Mouse (Mus musculus) liver, embryonic 13.5 days (tissue): Measurements from ENCODE around the gene Pm20d1. TPM values are rescaled to one million over a fixed set of nuclear protein-coding genes. Genes with fewer than 3 reads are reported as not detected.
"Not testable (repeated sequence)": the region's sequence is repeated elsewhere in the genome, so short reads cannot be mapped to it uniquely, and the experiment has no call there.

Experiments
- ATAC-seq: fragments of 200-750 bp; cut with Nextera tagmentation; 2 replicates; pipeline ENCODE4 v1.8.0; 2017; ENCODE audit warnings: low read depth, mild to moderate bottlenecking, moderate number of reproducible peaks, moderate library complexity
- DNase-seq: peaks from one replicate; pipeline ENCODE4 v3.0.0; 2022
- H3K27ac ChIP-seq: fragments of 300-500 bp; sonication (generic); 2 replicates; pipeline ENCODE4 v1.5.1; 2015; ENCODE audit warnings: moderate library complexity, mild to moderate bottlenecking, inconsistent platforms
- H3K27me3 ChIP-seq: fragments of 300-500 bp; sonication (generic); 2 replicates; pipeline ENCODE4 v1.6.1; 2015; ENCODE audit warnings: mild to moderate bottlenecking, inconsistent platforms
- H3K36me3 ChIP-seq: fragments of 300-500 bp; sonication (generic); 2 replicates; pipeline ENCODE4 v1.6.1; 2015; ENCODE audit warnings: mild to moderate bottlenecking, inconsistent platforms
- H3K4me1 ChIP-seq: fragments of 300-500 bp; sonication (generic); replicated peaks from 2 replicates; pipeline ENCODE4 v1.6.1; 2015; ENCODE audit warnings: inconsistent platforms
- H3K4me2 ChIP-seq: fragments of 300-500 bp; sonication (generic); 2 replicates; pipeline ENCODE4 v1.6.1; 2015; ENCODE audit warnings: inconsistent platforms, mild to moderate bottlenecking, moderate library complexity
- H3K4me3 ChIP-seq: fragments of 300-500 bp; sonication (generic); replicated peaks from 2 replicates; pipeline ENCODE4 v1.5.1; 2015; ENCODE audit warnings: mild to moderate bottlenecking, inconsistent platforms
- H3K9ac ChIP-seq: fragments of 300-500 bp; sonication (generic); 2 replicates; pipeline ENCODE4 v1.6.1; 2015; ENCODE audit warnings: mild to moderate bottlenecking, inconsistent platforms
- H3K9me3 ChIP-seq: fragments of 300-500 bp; sonication (generic); replicated peaks from 2 replicates; pipeline ENCODE4 v1.6.1; 2016; ENCODE audit warnings: inconsistent platforms
- WGBS: fragments of 180-500 bp; shearing (Covaris S2); methylation state at CpG from one replicate; pipeline ENCODE4 v1.1.7; 2015; ENCODE audit not compliant: insufficient replicate concordance; 5-methylcytosine and 5-hydroxymethylcytosine counted together
- polyA plus RNA-seq: library from polyadenylated mRNA; unstranded; fragments of >200 nt; fragmentation: Nextera tagmentation; extraction: Ambion mirVana; gene quantifications from 2 replicates; pipeline ENCODE4 v1.2.1, GENCODE M21; 2015

Pm20d1 gene
- polyA plus RNA-seq, 1 experiment from 2014 or later = 3.2 TPM

DNA sequence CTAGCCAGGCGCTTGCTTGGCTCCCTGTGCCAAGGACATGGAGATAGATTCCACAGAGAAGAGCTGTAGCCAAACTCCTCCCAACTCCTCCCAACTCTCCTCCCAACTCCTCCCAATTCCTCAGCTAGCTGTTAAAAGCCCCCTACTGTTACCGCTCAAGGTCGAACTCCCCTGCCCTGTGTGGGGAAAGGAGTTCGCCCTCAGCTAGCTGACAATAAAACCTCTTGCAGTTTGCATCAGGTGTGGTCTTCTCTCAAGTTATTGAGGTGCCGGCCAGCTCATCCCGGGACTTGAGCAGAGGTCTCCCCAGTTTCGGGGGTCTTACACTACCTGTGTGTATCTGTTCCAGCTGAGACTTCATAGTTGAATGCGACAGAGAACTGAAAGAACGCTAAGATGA lies 23.2 kb downstream of the Pm20d1 start:
- H3K4me1 ChIP-seq, H3K36me3 ChIP-seq, DNase-seq, ATAC-seq, H3K9ac ChIP-seq, H3K4me3 ChIP-seq, H3K4me2 ChIP-seq, H3K27me3 ChIP-seq, H3K27ac ChIP-seq, H3K9me3 ChIP-seq: not testable (repeated sequence)
- 74% methylated on average over 9 of the region's 9 CpGs for WGBS

DNA sequence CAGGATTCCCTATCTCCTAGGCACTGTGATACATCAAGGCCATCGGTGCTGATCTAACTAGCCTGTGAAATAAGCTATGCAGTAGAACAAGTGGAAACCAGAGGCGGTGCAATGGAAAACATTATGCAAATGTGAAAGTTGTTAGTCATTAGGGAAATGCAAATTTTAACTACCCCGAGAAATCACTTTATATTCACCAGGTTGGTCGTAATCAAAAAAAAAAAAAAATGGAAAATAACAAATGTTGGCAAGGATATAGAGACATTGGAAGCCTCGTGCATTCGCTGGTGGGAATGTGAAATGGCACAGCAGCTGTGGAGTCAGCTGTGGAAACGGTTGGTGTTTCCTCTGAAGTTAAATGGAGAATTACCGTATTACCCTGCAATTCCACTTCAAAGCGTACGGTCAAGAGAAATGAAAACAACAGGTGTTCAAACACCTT lies 23.7 kb downstream of the Pm20d1 start:
- Histone ChIP-seq H3K9ac (no peak overlapping the region), H3K36me3 (no peaks in the 10 kb centered on the region), H3K4me1 (no peaks in the 10 kb centered on the region), H3K9me3 (no peaks in the 10 kb centered on the region), H3K4me2 (no peak overlapping the region), H3K27ac (no peak overlapping the region), H3K4me3 (no peak overlapping the region), H3K27me3 (no peaks in the 10 kb centered on the region)
- DNase-seq (no peak), ATAC-seq (no peak)
- 76% methylated on average over 10 of the region's 10 CpGs for WGBS

DNA sequence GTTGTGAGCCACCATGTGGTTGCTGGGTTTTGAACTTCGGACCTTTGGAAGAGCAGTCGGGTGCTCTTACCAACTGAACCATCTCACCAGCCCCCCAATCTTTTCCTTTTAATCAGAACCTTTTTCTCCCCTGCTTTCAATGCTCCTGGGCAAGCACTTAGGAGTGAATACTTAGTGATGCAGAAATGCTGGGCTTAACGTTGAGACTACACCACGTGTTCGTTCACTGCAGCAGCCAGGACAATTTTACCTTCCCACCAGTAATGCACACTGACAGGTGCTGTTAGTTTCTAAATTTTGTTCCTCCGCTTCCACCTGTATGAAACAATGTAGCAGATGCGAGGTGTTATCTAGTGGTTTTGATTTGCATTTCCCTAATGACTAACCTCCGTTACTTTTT lies 25.1 kb downstream of the Pm20d1 start:
- Histone ChIP-seq H3K9me3 (no peaks in the 10 kb centered on the region), H3K4me3 (no peak overlapping the region), H3K36me3 (no peaks in the 10 kb centered on the region), H3K4me1 (peaks cover 5% of the 10 kb centered on the region), H3K9ac (no peak overlapping the region), H3K4me2 (no peak overlapping the region), H3K27me3 (peaks cover 8% of the 10 kb centered on the region; the same call in 1 of the 2 replicates), H3K27ac (no peak overlapping the region)
- no peak for ATAC-seq
- 69% methylated on average over 8 of the region's 8 CpGs for WGBS
- no peak for DNase-seq

DNA sequence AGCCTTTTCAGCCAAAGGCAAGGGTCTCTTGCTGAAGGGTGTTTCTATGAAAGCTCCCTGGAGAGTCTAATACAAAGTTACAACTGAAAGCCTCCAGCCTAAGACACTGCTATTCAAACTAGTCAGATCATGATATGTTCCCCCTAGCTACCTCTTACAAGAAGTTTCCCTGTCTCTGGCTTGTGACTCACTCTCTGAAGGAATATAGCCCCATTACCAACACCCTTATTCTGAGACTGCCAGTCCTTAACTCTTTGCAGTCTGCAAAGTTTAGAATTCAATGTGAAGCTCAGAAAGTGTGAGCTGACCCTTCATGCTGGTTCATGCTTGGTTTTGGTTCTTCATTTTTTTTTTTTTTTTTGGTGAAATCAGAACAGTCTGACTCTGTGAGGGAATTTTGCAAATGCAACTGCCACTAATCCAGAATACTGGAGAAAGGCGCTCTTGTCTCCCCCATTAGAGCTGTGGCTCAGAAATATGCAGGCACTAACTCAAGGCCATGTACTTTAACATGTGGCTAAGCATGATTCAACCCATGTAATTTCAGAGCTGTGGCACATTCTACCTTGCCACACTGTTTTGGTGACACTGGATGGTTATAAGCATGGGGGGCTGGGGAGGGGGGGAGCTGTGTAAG lies 25.8 kb downstream of the Pm20d1 start:
- Histone ChIP-seq H3K9ac (no peak overlapping the region), H3K36me3 (no peaks in the 10 kb centered on the region), H3K27me3 (peaks cover 8% of the 10 kb centered on the region; the same call in 1 of the 2 replicates), H3K4me1 (peaks cover 8% of the 10 kb centered on the region), H3K4me2 (no peak overlapping the region), H3K4me3 (no peak overlapping the region), H3K9me3 (no peaks in the 10 kb centered on the region), H3K27ac (no peak overlapping the region)
- WGBS = 64% methylated on average over 1 of the region's 1 CpGs
- ATAC-seq (no peak), DNase-seq (no peak)

DNA sequence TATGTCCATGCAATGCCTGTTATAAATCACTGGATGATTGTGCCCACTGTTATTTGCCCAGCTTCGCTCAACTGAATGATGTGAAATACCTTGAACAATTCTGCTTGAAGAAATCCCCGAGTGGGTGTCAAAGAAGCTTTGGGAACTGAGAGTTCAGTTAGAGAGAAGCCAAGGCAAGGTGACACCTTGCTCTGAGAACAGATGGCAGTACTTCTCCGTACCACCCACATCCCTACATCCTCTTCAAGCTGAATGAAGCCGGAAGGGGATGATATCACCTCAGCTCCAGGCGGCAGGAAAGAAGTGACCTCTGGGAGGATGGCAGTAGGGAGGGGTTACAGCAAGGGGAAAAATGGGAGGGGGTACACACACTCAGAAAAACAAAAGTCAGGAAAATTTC lies 26.4 kb downstream of the Pm20d1 start:
- Histone ChIP-seq H3K4me2 (no peak overlapping the region), H3K9me3 (no peaks in the 10 kb centered on the region), H3K4me1 (peaks cover 10% of the 10 kb centered on the region), H3K36me3 (no peaks in the 10 kb centered on the region), H3K27me3 (peaks cover 8% of the 10 kb centered on the region; the same call in 1 of the 2 replicates), H3K27ac (no peak overlapping the region), H3K9ac (no peak overlapping the region), H3K4me3 (no peak overlapping the region)
- DNase-seq (no peak), ATAC-seq (no peak)
- 38% methylated on average over 5 of the region's 5 CpGs for WGBS

DNA sequence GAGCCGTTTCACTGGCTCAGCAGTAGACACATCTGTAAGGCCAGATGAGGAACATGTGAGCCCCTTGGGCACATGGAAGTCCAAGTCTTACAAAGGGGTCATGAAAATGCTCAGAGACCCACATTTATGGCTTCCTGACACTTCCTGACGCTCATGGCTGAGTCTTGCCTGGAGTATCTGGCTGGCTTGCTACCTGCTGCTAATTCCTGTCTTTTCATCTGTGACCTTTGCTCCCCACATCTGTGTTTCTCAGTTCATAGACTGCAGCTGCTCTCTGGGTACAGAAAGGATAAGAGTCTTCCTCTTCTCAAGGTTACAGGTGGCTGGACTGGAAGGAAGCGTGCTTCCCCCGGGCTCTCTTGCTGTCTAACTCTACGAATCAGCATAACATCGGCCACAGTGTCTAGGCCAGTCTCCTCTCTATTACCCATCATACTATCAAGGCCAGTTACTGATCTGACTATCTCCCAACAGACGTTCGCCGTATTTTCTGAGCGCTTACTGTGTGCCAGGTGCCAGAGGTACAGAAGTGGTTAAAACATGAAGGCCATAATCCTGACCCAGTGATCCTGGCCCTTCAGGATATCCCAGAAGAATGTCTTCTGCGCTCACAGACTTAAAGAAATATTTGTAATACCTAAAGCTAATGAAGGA lies 27.5 kb downstream of the Pm20d1 start:
- ATAC-seq (no peak), DNase-seq (no peak)
- Histone ChIP-seq H3K9ac (no peak overlapping the region), H3K27ac (no peak overlapping the region), H3K27me3 (peaks cover 8% of the 10 kb centered on the region; the same call in 1 of the 2 replicates), H3K4me2 (no peak overlapping the region), H3K9me3 (no peaks in the 10 kb centered on the region), H3K4me3 (no peak overlapping the region), H3K4me1 (peaks cover 20% of the 10 kb centered on the region), H3K36me3 (no peaks in the 10 kb centered on the region)
- 74% methylated on average over 11 of the region's 11 CpGs for WGBS

DNA sequence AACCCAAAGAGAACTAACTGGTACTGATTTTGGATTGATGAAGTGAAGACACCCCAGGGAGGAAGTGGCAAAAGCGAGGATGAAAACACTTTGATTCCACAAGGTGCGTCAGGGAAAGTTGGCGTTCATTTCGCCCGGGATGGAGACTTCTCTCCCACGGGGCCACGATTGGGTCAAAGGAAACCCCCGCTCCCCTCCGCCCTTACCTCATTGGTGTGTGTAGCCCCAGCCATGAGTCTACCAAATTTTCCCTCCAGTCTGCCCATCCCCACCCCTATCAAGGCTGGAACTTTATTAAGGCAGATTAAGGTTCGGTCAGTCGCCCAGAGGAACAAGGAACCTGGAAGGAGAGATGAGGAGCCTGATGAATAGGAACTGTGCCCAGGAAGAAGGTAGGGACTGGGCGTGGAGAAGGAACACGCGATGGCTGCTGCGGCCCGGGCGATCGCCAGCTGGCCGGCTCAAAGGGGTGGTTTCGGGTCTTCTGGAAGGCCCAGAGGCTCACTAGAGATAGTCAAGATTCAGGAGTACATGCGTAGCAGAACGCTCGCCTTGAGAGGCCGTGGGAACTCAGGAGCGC lies 30.1 kb downstream of the Pm20d1 start, which contains the start of gene Slc41a1:
TSS of gene Slc41a1 (plus strand) at position 287 of the 580 bp plus-strand sequence.
- 3% methylated on average over 25 of the region's 25 CpGs for WGBS
- peaks cover 20% of the 10 kb centered on the region for H3K4me1 ChIP-seq
- no peak within 1 kb of the TSS for H3K27ac ChIP-seq

DNA sequence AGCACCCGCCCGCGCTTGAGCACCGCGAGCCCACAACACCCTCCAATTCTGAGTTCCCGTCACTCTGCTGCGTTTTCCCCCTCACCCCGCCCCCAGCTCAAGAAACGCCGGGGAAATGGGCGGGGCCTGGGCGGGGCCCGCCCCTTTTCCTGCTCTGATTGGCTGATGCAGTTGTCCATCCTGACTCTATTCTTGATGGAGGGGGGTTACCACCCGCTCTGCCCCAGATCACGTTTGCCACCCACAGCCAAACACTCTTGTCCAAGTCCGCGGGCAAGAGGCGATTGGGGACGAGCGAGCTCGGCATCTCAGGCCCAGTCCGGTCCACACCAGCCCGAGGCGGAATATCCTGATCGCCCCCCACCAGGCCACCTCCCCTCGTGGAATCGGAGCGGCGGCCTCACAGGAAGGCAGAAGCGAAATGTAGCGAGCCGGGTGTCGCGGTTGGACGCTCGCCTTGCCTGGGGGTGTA lies 30.6 kb downstream of the Pm20d1 start:
- no peaks in the 10 kb centered on the region for H3K9me3 ChIP-seq
- peak overlapping the region; percentile 92 for H3K4me2 ChIP-seq
- WGBS = under 1% methylated on average over 35 of the region's 36 CpGs
- no peak overlapping the region for H3K27ac ChIP-seq
- H3K27me3 ChIP-seq = peaks cover 8% of the 10 kb centered on the region; the same call in 1 of the 2 replicates
- peak; percentile 83 for DNase-seq
- H3K4me1 ChIP-seq = peaks cover 20% of the 10 kb centered on the region
- peak overlapping the region; percentile 66 for H3K4me3 ChIP-seq
- no peaks in the 10 kb centered on the region for H3K36me3 ChIP-seq
- peak; percentile 94 for ATAC-seq
- H3K9ac ChIP-seq = peak overlapping the region; percentile 77

More for the DNA sequence above, 30.1 kb downstream of the Pm20d1 start, which contains the start of gene Slc41a1:
- peak within 1 kb of the TSS; percentile 77 for H3K9ac ChIP-seq
- H3K36me3 ChIP-seq = no peaks in the 10 kb centered on the region
- ATAC-seq (peak; percentile 10; the same call in 1 of the 2 replicates), DNase-seq (no peak)
- H3K4me2 ChIP-seq = peak within 1 kb of the TSS; percentile 92
- H3K4me3 ChIP-seq = peak within 1 kb of the TSS; percentile 66
- no peaks in the 10 kb centered on the region for H3K9me3 ChIP-seq
- H3K27me3 ChIP-seq = peaks cover 8% of the 10 kb centered on the region; the same call in 1 of the 2 replicates

DNA sequence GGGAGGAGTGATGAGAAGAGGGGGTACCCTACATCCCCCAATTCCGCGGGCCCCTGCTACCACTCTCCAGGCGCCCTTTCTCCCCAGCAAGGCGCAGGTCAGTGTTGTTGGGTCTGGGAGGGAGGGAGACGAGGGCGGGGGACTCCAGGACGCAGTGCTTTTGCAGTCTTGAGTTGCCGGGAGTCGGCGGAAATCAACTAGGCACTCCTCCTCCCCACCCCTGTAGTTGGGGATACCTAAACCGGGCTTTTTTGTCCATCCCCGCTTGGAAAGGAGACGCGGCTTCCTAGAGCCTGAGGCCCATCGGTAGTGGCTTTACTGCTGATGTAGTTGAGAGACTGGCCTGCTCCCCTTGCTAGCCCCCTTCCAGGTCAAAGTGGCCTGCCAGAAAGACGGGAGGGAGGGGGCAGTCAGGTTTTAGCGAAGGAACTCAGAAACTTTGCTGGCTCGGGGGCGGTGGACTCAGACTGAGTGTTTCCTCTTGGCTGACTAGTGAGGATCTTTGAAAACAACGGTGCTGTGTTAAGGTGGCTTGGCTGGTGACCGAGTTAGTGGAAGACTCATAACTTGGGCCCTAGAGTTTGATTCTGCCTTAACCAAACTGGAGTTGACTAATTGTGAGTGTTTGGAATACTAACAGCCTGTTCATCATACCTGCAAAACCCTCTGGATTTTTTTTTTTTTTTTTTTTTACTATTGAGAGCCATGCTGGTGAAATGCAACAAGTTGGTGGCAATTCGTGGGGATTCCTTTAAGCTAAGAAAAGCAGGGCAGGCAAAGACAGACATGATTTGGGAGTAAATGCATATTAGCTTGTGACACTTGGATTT lies 31.3 kb downstream of the Pm20d1 start:
- Histone ChIP-seq H3K36me3 (no peaks in the 10 kb centered on the region), H3K4me2 (peak overlapping the region; percentile 92), H3K27me3 (peaks cover 8% of the 10 kb centered on the region; the same call in 1 of the 2 replicates), H3K9me3 (no peaks in the 10 kb centered on the region), H3K4me3 (peak overlapping the region; percentile 66), H3K9ac (peak overlapping the region; percentile 77), H3K4me1 (peaks cover 20% of the 10 kb centered on the region), H3K27ac (no peak overlapping the region)
- 2% methylated on average over 21 of the region's 22 CpGs for WGBS
- no peak for DNase-seq
- peak; percentile 63 for ATAC-seq

DNA sequence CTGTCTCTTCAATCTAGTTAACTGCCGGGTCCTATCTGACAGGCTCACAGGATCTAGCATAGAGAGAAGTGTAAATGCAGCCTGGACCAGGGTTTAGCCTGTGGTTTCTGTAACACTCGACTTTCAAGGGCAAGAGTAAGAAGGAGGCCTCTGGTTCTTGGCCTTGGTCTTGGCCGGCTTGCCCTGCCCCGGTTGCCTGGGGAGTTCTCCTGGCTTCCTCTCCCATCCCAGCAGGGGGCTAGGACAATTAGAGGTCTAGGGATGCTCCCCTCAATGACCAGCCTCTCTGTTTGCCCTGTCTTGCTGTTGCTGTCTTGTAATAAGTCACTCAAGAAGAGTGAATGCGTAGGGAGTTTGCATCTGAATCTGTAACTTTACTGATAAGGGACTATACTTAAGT lies 32.1 kb downstream of the Pm20d1 start:
- ATAC-seq (no peak), DNase-seq (no peak)
- peaks cover 8% of the 10 kb centered on the region; the same call in 1 of the 2 replicates for H3K27me3 ChIP-seq
- no peaks in the 10 kb centered on the region for H3K9me3 ChIP-seq
- no peak overlapping the region for H3K27ac ChIP-seq
- H3K36me3 ChIP-seq = no peaks in the 10 kb centered on the region
- H3K4me3 ChIP-seq = peak overlapping the region; percentile 66; the same call in 1 of the 2 replicates
- H3K9ac ChIP-seq = peak overlapping the region; percentile 22; the same call in 1 of the 2 replicates
- peak overlapping the region; percentile 92 for H3K4me2 ChIP-seq
- H3K4me1 ChIP-seq = peaks cover 20% of the 10 kb centered on the region
- 36% methylated on average over 5 of the region's 5 CpGs for WGBS
